Mouse (Mus musculus) ES-CJ7 (cell line): ENCODE results near the gene AI837181.
"Not testable (repeated sequence)": the region's sequence is repeated elsewhere in the genome, so short reads cannot be mapped to it uniquely, and the experiment has no call there.

Source experiments
- DNase-seq: peaks from one replicate; pipeline ENCODE4 v3.0.0; 2011; ENCODE audit warnings: low read depth, low spot score

The AI837181 gene

DNA sequence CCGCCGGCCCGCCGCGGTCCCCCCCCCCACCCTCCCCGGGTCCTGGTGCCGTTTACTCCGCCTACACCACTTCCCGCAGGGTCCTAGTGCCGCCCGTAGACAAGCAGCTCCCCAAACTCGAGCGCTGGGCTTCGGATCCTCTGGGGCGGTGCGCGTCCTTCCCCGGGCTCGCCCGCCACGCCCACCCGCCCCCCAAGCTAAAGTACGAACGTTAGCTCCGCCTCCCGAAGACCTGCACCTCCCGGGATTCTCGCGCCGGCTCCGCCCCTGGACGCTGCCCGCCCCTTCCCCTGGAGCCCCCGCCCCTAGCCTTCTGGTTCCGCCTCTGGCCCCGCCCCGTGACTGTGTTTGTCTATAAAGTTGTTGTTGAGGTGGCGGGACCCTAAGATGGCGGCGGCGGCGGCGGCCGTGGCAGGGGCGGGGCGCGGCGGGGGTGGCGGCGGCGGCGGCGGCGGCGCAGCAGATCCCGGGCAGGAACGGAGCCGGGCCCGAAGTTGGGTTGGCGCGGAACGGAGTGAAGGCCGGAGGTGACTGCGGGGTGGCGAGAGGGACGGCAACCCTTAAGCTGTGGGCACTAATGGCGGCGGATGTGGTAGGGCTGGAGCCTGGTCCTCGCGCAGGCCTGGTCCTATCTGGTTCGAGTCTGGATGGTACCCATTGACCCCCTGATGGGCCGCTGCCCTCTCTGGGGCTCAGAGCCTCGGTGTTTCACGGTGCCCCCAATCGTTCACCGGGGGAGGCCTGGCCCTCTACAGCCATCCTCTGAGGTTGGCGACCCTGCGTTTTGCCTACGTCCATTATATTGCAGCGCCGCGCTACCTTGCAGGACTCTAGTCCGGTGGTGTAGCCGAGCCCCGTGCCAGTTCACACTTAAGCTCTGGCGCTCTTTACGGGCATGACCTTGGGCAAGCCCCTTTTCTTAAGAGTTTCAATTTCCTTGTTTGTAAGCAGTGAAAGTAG is at the start of gene AI837181, which contains the start of gene Drap1:
TSS of gene AI837181 (plus strand) at position 363 of the 960 bp plus-strand sequence.
TSS of gene Drap1 (minus strand) at position 198 of the 960 bp plus-strand sequence.
- peak; percentile 95 for DNase-seq

DNA sequence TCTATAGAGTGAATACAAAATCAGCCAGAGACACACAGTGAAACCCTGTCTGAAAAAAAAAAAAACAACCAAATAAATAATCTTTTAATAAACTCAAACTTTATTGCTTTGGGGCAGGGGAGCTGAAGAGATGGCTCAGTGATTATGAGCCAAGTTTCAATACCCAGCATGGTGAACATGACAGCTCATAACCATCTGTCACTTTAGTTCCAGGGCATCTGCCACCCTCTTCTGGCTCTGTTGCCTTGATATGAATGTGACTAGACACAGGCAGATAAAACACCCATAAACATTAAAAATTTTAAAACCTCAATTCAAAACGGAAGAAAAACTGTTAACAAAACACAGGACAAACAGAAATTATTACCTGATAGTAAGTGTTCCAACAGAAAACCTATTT is 47.5 kb upstream of the AI837181 start:
- no peak for DNase-seq

DNA sequence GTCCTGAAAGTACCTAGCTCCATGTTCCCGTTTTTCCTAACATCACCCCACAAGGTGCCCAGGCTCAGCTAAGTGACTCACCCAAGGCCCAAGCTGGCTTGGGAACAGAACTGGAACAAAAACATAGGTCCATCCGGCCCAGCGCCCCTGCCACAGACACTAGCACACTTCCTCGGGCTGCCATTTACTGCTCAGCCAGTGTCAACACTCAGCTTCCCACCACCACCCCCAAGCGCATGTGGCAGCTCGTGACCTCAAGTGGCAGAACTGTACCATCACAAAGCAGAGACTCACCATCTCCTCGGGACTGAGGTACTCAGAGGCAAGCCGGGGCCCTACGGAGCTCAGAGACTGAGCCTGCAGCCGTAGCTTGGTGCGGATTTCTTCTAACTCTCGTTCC is 41.6 kb upstream of the AI837181 start:
- DNase-seq = no peak

DNA sequence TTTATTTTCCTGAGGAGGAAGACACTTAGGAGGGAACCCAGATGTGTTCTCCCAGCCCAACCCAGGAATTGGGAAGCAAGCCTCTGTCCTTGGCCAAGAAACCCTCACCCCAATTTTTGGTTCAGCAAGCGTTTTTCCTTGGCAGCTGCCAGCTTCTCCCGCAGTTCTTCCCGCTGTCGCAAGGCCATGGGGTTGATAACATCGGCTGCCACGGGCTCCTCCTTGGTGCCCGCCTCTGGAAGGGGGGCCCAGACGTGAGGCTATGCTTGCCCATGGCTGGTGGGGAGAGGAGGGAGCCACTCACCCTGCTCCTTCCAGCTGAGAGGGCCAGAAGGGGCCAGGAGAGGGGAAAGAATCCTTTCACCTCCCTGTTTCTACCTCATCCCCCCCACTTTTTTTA is 40.2 kb upstream of the AI837181 start:
- DNase-seq = no peak

DNA sequence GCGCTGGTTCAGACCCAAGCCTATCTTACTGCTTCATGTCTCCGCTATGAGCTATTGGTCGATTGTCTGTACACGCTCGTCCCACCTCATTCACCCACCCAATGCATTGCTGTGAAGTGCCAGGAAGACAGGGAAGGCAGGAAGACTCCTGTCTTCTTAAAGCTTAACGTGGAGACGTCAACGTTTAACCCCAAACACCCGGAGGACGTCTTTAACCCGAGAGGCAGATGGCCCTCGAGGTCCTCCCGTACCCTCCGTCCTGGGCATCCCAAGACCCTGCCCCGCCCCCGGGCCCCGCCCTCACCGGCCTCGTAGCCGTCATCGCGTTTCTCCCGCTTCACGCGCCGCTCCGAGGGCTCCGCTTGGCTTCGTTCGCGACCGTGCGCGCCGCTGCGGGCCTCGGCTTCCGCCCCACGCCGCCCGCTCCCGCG is 36.9 kb upstream of the AI837181 start:
- peak; percentile 27 for DNase-seq

DNA sequence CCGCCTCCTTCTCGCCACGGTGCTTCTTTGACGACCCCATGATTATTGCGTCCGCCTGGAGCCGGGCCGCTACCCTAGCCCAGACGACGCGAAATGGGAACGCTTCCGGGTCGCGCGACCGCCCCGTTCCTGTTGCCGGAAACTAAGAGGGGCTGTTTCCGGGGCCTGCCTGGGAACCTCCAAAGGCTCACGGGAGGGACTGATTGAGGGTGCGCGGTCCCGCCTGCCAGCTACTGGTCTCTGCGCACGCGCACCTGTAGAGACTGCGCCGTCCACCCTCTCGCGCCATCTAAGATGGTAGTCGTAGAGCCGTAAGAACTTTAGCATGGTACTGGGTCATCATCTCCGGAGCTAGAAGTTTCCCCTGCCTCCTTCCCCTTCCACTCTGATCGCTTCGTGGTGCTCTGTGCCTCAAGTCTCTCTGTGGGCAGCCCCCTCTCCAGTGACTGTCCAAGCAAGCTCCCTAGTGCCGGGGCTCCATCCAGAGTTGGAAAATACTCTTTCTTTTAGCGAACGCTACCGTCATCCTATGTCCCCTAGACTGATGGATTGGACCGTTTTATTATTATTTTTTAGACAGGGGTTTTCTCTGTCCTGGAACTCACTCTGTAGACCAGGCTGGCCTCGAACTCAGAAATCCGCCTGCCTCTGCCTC is 36.2 kb upstream of the AI837181 start, which contains the start of gene Sart1:
TSS of gene Sart1 (minus strand) at position 116 of the 655 bp plus-strand sequence.
- peak; percentile 97 for DNase-seq

DNA sequence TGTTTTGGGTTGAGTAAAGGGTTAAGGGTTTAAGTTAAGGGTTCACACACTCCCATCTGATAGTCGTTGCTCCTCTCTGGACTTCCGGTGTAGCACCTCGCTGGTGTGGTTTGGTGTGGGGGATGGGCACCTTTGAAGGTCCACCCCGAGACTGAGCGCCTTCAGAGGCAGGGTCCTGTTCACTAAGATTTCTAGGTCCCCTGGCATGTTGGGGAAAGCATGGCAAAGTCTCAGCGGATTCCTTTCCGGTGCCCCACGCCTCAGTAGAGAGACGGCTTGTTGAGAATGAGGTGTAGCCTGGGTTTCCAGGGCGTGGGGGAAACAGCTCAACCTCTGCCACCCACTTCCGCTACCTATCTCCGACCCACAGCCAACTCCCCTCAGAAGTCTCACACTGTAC is 35.3 kb upstream of the AI837181 start:
- peak; percentile 70 for DNase-seq

DNA sequence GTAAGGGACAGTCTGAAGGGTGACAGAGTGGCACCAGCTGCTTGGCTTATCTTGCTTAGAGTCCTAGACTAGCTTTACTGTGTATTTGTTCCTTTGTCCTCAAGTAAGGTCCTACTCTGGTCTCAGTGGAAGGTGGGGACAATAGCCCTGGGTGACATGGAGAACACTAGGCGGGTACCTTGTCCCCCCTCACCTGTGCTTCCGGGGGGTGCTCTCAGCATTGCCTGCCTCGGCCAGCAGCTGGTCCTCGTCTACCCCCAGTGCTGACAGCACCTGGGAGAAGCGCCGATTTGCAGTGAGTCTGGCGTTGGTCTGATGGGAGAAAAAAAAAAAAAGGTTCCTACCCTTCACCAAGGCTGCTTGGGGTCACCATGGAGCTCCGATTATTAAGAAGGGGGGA is 34.5 kb upstream of the AI837181 start:
- DNase-seq = no peak

DNA sequence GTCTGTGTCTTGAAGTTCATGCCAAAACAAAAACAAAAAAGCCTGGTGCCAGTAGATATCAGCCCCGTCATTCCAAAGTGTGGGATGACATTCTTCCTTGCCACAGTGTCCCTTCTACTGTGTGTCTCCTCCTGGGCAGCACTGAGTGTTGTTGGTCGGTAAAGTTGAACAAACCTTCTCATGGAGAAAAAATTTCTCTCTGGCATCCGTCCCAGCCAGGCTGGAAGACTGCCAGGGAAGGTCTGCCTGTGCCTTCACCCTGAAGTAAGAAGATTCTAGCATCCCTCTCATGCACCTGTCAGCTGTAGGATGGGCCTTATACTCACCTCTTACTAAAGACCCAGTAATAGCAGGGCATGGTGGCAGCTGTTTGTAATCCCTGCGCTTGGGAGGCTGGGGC is 32.1 kb upstream of the AI837181 start:
- DNase-seq = no peak

DNA sequence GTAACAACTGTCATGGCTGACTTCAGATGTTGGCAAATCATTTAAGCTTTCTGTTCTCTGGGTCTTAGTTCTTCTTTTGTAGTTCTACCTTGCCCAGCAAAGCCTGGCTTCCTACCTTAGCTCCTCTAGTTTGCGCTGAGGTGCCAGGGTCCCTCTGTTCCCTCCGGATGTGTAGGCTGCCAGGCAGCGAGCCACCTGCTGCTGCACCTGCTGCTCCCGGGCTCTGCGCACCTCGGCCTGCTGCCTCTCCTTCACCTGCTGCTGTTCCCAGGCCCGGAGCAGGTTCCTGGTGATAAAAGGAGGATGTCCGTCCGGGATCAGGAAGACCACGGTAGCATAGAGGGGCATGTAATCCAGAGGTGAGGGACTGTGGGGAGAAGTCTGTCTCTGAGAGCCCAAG is 30.8 kb upstream of the AI837181 start:
- DNase-seq = no peak

DNA sequence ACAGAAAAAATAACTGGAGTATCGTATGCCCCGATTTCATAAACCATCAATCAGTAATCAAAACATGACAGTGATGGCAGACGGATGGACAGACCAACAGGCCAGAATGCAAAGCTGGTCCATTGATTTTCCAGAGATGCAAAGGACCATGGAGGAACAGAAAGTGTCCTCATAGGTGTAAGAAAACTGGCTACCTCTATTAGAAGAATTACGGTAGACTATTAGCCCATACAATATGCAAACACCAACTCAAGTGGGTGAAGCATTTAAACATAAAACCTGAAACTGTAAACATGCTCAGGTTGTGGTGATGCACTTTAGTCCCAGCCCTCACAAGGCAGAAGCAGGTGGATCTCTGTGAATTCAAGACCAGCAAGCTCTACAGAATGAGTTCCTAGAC is 29.6 kb upstream of the AI837181 start:
- DNase-seq = no peak

DNA sequence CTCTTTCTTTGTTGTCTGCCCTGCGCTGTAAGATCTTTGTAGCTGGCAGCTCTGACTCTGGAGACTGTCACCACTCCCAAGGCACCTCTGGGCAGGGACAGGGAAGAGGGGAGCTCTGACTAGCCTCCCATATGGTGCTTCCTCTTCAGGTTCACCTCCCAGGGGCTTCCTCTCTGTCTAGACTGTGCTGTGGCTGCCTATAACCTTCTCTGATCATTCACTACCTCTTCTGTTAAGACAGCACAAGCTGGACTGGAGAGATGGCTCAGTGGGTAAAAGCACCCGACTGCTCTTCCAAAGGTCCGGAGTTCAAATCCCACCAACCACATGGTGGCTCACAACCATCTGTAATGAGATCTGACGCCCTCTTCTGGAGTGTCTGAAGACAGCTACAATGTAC is 23.9 kb upstream of the AI837181 start:
- not testable (repeated sequence) for DNase-seq

DNA sequence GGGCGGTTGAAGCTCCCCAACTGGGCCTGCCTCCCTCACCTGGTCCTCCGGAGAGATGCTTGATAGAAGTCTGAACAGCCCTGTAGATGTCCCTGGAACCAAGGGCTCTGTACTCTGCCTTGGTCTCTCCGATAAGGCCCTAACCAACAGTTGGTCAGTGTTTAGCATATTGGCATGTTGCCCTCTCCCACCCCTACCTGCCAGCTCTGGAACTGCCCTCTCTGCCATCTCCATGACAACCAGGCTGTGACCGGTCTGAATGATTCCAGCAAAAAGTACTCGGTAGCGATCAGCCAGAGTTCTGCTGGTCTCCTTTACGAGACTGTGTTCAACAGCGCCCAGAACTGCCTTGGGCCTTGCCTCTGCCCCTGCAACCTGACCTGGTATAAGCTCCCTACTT is 22.7 kb upstream of the AI837181 start, which contains the start of gene Tsga10ip:
TSS of gene Tsga10ip (minus strand) at position 234 of the 400 bp plus-strand sequence.
- DNase-seq = no peak

DNA sequence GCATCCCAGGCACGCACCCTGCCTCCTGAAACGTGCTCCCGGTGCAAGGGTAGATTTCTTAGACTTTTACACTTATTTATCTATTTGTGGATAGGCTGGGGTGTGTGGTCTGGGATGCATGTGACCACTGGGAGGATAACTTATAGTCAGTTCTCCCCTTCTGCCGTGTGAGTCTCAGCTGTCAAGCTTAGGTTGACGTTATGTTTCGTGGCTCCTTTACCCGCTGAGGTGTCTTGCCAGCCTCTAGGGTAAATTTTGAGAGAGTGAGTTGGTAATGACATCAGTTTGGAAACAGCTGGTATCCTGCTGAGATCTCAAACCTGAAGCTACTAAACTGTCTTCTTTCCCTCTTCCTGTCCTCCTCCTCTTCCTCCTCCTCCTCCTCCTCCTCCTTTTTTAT is 19.0 kb upstream of the AI837181 start:
- no peak for DNase-seq

DNA sequence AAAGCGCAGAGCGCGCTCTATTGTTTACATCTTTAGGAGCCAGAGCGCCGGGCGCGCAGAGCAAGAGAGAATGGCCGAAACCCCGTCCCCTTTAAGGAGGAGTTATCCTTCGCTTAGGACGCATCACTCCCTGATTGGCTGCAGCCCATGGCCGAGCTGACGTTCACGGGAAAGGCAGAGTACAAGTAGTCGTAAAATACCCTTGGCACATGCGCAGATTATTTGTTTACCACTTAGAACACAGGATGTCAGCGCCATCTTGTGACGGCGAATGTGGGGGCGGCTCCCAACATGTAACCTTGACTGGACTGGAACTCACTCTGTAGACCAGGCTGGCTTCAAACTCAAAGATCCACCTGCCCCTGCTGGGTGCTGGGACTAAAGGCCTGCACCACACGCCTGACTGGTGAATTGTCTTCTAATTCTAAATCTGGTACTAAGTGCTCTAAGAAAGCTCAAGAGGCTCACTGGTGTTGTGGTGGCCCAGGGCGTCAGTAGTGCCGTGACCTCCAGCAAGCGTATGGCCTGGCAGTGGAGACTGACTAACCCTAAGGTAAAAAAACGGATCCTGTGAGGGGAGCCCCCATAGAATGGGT is 18.3 kb upstream of the AI837181 start:
- not testable (repeated sequence) for DNase-seq

DNA sequence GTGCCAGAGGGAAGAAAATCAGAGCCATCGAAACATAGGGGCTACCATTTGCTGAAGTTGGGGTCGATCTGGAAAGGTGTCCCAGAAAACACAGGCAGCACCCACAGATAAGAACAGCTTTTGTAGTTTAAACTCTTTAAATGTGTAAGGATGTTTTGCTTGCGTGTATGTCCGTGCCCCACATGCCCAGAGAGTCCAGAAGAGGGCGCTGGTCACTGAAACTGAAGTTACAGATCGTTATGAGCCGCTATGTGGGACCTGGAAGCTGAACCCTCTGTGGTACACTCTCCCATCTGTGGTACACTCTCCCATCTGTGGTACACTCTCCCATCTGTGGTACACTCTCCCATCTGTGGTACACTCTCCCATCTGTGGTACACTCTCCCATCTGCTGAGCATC is 17.8 kb upstream of the AI837181 start:
- peak; percentile 53 for DNase-seq

DNA sequence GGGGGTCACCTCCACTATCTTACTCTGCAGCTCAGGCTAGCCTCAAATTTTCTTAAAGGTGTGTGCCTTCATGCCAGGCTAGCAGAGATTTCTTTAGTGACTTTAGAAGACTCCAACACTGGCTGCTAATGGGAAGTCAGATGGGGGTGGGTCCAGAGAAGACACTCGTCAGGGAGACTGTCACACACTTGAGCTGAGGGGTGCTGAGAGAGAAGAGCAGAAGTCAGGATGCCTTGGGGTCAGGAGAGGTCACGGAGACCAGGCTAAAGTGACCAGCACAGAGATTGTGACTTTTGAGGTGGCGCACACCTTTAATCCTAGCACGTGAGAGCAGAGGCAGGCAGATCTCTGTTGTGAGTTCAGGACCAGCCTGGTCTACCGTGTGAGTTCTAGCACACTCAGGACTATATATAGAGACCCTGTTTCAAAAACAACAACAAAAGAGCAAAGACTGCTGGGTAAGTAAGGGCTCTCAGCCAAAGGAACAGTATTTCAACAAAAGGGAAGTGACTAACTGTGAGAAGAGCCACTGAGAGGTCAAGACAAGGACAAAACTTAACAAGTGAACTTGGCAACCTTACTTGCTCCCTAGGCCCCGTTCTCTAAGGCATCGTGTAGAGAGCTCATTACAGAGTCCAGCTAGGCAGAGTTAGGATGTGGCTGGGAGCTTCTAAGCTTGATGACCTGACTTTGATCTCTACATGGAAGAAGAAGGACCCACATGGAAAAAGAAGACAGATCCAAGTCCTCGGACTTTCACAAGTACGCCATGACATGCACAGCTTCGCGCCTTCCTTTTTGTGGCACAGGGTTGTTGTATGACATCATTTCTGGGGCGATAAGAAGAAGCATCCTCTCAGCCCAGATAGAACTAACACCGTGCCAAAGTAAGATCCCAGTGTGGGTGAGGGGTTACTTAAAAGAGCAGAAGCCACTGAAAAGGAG is 16.6 kb upstream of the AI837181 start:
- DNase-seq = no peak

DNA sequence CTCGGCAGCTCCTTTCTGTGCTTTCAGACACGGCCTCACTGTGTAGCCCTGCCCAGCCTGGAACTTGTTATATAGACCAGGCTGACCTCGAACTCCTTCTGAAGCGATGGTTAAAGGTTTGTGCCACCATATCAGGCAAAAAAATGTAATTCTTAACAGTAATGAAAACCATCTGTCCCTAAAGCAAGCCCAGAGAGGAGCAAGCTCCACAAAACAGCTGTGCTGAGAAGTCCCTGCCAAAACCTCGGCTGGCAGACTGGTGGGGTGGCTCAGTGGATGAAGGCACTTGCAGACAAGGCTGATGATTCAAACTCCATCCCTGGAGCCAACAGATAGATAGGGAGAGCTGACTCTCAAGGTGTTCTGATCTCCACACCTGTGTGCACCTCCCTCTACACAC is 15.9 kb upstream of the AI837181 start:
- DNase-seq = no peak

DNA sequence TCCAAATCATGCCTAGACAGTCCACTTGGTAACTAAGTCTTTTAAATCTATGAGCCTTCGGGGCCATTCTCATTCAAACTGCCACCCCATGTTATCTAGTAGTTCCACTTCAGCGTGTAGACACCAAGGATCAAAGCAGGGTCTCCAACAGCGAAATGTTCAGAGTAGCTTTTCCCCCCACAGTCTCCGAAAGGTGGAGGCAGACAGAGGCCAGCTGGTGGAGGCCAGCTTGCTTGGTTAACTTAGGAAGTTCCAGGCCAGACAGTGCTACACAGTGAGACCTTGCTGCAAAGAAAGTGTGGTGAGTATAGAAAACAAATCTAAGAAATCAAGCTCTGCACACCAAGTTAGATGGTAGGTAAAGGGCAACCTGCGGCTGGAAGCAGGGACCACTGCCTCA is 14.3 kb upstream of the AI837181 start:
- DNase-seq = no peak

DNA sequence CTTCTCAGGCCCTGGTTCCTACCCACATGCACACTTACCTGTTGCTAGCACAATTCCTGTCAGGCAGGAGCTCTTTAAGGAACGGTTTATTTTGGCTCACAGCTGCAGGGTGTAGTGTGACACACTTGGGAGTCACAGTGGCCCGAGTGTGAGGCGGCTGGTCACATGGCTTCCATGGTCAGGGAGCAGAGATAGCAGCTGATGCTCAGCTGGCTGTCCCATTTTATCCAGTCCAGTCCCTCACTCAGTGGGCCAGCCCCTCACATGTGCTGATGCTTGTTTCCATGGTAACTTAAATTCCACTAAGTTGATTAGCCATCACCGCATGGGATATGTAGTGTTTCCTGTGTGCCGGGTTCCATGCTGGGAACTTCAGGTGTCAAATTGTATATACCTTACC is 13.0 kb upstream of the AI837181 start:
- DNase-seq = no peak

DNA sequence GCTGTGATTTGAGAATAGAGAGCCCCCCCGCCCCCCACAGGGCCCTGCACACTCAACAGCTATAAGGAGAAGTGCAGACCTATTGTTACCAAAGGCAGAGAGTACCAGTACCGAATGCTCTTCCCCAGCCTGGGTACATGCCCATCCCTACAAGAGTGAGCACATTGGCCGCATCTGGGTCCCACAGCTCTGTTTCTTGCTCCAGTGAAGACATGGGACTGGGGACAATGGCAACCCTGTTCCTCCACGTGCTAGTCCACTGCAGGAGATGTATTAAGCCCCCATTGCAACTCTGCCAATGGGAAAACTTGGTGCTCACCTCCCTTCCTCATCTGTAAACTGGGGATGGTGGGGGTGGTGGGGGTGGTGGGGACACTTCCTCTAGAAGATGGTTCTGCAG is 11.1 kb upstream of the AI837181 start:
- DNase-seq = no peak
